Mouse (Mus musculus): ENCODE measurements around the gene Calr. TPM values are rescaled to one million over a fixed set of nuclear protein-coding genes. Genes with fewer than 3 reads are reported as not detected.

Gene Calr
- polyA plus RNA-seq, 1 experiment from 2014 or later: 747 TPM

DNA sequence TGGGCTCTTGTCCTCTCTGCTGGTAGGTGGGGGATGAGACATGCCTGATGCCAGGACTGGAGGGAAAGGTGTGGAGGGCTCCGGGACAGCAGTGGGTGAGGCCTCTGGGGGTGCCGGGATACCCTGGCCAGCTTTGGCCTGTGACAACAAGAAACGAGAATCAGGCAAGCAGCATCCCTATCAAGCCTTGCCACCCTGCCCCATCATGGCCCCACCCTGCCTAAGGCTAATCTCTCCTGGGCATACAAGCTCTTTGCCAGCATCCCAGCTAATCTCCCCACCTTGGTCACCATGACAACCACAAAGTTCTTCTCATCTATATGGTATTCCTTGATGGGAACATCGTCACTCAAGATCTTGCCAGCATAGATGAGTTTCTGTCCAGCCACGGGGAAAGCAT is 8.2 kb downstream of the Calr start:
- Histone ChIP-seq H3K27me3 (ENCODE audit: control insufficient read depth, insufficient read depth, low read length) (no peaks in the 10 kb centered on the region), H3K9me3 (ENCODE audit: control insufficient read depth, low read length) (no peaks in the 10 kb centered on the region), H3K27ac (ENCODE audit: low read depth, low read length) (no peak overlapping the region), H3K36me3 (ENCODE audit: control insufficient read depth, insufficient read depth, low read length) (peaks cover 43% of the 10 kb centered on the region), H3K4me2 (no peak overlapping the region), H3K9ac (ENCODE audit: low read length) (no peak overlapping the region), H3K4me1 (ENCODE audit: control insufficient read depth, insufficient read depth, low read length) (peaks cover 9% of the 10 kb centered on the region), H3K4me3 (ENCODE audit: low read depth, low read length) (no peak overlapping the region)
- 87% methylated on average over 5 of the region's 5 CpGs for WGBS
- no peak for ATAC-seq (ENCODE audit: low FRiP score)
- DNase-seq (ENCODE audit: low spot score, missing footprints): peak; percentile 53

DNA sequence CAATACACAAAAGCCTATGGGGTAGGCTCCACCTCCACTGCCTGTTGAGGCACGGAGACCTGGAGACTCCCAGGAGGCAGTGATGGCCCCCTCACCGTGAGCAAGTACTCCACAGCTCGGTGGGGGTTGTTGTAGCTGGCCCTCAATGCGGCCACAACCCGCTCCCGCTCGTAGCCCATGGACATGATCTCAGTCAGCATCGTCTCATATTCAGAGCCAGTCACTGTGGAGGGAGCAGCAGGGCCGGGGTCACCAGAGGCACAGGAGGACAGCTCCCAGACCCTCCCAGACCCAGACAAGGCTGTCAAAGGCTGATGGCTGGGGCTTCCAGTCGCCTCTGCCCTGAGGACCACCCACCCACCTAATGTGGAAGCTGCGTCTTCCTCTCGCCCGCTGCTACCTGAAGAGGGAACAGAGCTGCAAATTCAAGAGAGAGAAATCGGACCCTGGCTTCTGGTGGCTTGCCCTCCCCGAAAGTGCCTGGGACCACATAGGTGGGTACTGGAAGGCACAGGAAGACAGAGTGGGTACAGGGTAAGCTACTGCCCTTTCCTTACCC is 8.7 kb downstream of the Calr start:
- H3K4me2 ChIP-seq: no peak overlapping the region
- WGBS: 81% methylated on average over 15 of the region's 15 CpGs

DNA sequence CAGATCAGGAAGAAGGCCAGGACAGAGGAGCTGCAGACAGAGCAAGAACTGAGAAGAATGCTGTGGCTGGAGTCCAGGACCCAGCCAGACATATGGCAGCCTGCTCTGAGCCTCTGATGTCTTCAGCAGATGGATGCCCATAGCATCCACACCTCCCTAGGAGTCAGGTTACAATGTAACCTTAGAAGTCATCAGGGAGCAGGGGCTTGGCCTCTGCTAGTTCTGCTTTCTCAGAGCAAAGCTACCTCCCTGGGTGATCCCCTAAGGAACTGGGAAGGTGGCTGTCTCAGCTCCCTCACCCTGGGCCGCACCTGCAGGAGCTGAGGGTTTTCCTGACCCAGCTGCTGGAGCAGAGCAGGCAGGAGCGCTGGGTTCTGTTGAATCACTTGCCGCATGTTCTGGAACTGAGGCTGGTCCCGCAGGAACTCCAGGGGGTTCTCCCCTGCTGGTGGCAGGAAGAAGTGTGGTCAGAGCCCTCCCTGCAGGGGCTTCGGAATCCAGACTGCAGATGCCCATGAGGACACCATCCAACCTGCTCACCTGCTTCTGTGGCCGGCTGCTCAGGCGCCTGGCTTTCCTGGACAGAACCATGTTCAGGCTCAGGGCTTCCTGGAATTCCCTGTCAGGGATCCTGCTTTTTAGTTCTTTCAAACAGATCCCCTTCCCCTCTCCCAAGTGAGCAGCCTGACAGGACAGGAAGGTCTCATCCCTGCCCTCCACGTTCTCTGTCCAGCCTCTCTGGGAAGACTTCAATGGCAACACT is 9.4 kb downstream of the Calr start:
- Histone ChIP-seq H3K9ac (ENCODE audit: low read length) (no peak overlapping the region), H3K27me3 (ENCODE audit: control insufficient read depth, insufficient read depth, low read length) (no peaks in the 10 kb centered on the region), H3K4me3 (ENCODE audit: low read depth, low read length) (no peak overlapping the region), H3K4me1 (ENCODE audit: control insufficient read depth, insufficient read depth, low read length) (peaks cover 15% of the 10 kb centered on the region), H3K36me3 (ENCODE audit: control insufficient read depth, insufficient read depth, low read length) (peaks cover 33% of the 10 kb centered on the region), H3K4me2 (no peak overlapping the region), H3K27ac (ENCODE audit: low read depth, low read length) (no peak overlapping the region), H3K9me3 (ENCODE audit: control insufficient read depth, low read length) (no peaks in the 10 kb centered on the region)
- WGBS: 69% methylated on average over 8 of the region's 8 CpGs
- ATAC-seq (ENCODE audit: low FRiP score): no peak
- peak; percentile 75 for DNase-seq (ENCODE audit: low spot score, missing footprints)

More for the DNA sequence above, 8.7 kb downstream of the Calr start:
- H3K27me3 ChIP-seq (ENCODE audit: control insufficient read depth, insufficient read depth, low read length): no peaks in the 10 kb centered on the region
- DNase-seq (ENCODE audit: low spot score, missing footprints) (peak; percentile 35), ATAC-seq (ENCODE audit: low FRiP score) (no peak)
- H3K9me3 ChIP-seq (ENCODE audit: control insufficient read depth, low read length): no peaks in the 10 kb centered on the region
- no peak overlapping the region for H3K4me3 ChIP-seq (ENCODE audit: low read depth, low read length)
- no peak overlapping the region for H3K27ac ChIP-seq (ENCODE audit: low read depth, low read length)
- peaks cover 14% of the 10 kb centered on the region for H3K4me1 ChIP-seq (ENCODE audit: control insufficient read depth, insufficient read depth, low read length)
- peaks cover 40% of the 10 kb centered on the region for H3K36me3 ChIP-seq (ENCODE audit: control insufficient read depth, insufficient read depth, low read length)
- no peak overlapping the region for H3K9ac ChIP-seq (ENCODE audit: low read length)

DNA sequence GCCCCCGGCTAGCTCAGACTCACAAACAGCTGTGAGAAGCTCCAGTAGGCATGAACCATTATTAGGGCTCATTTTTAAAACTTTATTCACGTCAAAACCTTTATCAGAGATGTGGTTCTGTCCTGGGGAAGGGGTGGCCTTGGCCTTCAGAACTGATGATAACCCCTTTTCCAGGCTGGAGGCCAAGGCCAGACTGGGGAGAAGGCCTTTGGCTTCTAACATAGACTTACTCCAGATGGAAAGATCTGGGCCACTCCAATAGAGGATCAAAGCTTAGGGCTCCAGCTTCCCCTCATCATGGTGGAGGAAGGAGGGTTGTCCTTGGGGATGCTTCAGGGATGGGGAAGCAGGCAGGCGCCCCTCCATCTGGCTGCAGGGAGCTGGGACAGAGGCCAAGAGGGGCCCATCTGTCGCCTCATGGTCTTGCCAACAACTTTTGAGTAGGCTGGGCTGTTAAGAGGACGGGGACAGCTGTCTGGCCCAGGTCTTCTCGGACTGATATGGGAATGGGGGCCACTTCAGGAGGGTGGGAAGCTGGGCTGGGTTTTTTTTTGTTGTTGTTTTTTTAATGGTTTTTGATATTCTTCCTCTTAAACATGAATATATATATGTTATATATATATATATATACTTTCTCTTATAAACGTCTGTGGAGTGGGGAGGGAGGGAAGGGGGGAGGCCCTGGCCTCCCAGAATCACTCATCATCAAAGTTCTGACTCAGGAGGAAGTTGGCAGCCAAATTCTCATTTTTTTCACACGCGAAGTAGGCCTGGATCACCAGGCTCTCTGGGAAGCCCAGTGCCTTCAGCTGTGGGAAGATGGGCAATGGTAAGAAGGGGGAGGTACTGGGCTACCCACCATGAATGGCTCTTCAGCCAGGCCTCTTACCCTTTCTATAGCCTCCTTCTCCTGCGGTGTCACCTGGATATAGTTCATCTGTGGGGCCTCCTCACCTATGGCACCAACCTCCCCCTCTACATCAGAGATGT is 11.6 kb downstream of the Calr start:
- Histone ChIP-seq H3K27me3 (ENCODE audit: control insufficient read depth, insufficient read depth, low read length) (no peaks in the 10 kb centered on the region), H3K9ac (ENCODE audit: low read length) (no peak overlapping the region), H3K9me3 (ENCODE audit: control insufficient read depth, low read length) (no peaks in the 10 kb centered on the region), H3K27ac (ENCODE audit: low read depth, low read length) (no peak overlapping the region), H3K4me3 (ENCODE audit: low read depth, low read length) (no peak overlapping the region), H3K4me1 (ENCODE audit: control insufficient read depth, insufficient read depth, low read length) (peaks cover 15% of the 10 kb centered on the region), H3K4me2 (no peak overlapping the region), H3K36me3 (ENCODE audit: control insufficient read depth, insufficient read depth, low read length) (peaks cover 28% of the 10 kb centered on the region)
- ATAC-seq (ENCODE audit: low FRiP score): no peak
- 92% methylated on average over 10 of the region's 10 CpGs for WGBS
- DNase-seq (ENCODE audit: low spot score, missing footprints): peak; percentile 69

DNA sequence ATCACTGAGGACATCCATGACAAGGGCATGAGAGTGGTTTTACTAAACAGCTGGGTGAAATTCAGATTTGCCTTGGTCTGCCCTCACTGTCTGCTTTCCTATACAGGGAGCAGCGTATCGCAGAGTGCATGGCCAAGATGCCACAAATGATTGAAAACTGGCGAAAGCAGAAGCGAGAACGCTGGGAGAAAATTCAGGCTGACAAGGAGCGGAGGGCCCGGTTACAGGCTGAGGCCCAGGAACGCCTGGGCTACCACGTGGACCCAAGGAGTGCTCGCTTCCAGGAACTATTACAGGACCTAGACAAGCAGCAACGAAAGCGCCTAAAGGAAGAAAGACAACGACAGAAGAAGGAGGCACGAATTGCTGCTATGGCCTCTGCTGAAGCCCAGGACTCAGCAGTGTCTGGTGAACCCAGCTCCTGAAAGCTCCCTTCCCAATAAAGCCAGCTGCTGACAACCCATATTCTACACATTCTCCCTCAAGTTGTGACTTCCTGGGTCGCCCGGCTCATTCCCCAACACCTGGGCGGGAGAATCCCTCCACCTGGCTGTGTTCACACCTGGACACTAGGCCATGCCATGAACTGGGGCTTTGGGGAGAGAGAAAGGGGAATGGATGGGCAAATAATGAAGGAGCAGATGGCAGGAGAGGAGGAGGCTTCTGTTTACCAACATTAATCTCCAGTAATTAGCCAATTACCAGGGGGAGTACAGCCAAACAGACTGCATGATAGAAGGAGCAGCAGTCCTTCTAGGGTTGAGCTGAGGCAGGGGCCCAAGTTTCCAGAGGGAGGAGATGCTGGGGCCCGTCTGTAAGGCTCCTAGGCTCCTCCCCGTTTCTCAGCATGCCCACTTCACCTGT is 12.5 kb downstream of the Calr start:
- no peaks in the 10 kb centered on the region for H3K9me3 ChIP-seq (ENCODE audit: control insufficient read depth, low read length)
- H3K4me3 ChIP-seq (ENCODE audit: low read depth, low read length): no peak overlapping the region
- no peak overlapping the region for H3K9ac ChIP-seq (ENCODE audit: low read length)
- H3K27ac ChIP-seq (ENCODE audit: low read depth, low read length): no peak overlapping the region
- no peak overlapping the region for H3K4me2 ChIP-seq
- H3K4me1 ChIP-seq (ENCODE audit: control insufficient read depth, insufficient read depth, low read length): peaks cover 8% of the 10 kb centered on the region; the same call in 1 of the 2 replicates
- H3K36me3 ChIP-seq (ENCODE audit: control insufficient read depth, insufficient read depth, low read length): peaks cover 28% of the 10 kb centered on the region
- 89% methylated on average over 19 of the region's 19 CpGs for WGBS
- peak; percentile 69 for DNase-seq (ENCODE audit: low spot score, missing footprints)
- ATAC-seq (ENCODE audit: low FRiP score): no peak
- H3K27me3 ChIP-seq (ENCODE audit: control insufficient read depth, insufficient read depth, low read length): no peaks in the 10 kb centered on the region

DNA sequence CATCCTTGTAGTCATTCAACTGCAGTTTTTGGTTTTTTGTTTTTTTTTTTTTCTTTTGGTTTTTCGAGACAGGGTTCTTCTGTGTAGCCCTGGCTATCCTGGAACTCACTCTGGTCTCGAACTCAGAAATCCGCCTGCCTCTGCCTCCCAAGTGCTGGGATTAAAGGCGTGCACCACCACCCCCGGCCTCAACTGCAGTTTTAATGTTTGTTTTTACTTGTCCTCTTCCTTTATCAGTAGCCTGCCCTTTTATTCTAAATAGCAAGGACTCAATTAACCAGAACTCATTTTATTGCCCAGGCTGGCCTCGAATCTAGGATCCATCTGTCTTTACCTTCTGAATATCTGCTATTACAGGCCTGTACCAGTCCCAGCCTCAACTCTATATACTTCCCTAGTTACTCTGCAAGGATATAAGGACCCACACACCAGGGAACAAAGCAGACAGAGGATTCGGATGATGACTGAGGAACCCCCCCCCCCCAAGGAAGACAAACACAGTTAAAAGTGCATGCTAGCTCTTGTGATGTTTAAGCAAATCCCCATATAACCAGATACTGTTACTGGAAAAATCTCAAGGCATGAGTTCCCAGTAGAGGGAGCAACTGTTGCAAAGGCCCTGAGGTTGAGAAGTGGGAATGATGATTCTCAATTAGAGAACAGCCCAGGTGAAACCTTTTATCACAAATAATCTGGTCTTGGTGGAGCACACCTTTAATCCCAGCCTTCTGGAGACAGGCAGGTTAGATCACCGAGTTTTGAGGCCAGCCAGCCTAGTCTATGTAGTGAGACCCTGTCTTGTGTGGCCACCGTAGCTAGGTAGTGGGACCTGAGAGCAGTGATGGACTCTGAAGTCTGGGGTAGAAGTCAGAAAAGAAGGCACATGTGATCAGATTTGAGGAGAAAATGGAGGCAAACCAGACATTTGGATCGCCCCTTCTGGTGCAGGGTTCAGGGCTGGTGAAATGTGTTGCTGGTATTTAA is 13.7 kb downstream of the Calr start:
- H3K4me2 ChIP-seq: peak overlapping the region; percentile 64
- ATAC-seq (ENCODE audit: low FRiP score): no peak
- peak overlapping the region; percentile 76 for H3K4me3 ChIP-seq (ENCODE audit: low read depth, low read length)
- H3K4me1 ChIP-seq (ENCODE audit: control insufficient read depth, insufficient read depth, low read length): peaks cover 6% of the 10 kb centered on the region; the same call in 1 of the 2 replicates
- H3K27me3 ChIP-seq (ENCODE audit: control insufficient read depth, insufficient read depth, low read length): no peaks in the 10 kb centered on the region
- no peak overlapping the region for H3K27ac ChIP-seq (ENCODE audit: low read depth, low read length)
- peaks cover 24% of the 10 kb centered on the region for H3K36me3 ChIP-seq (ENCODE audit: control insufficient read depth, insufficient read depth, low read length)
- DNase-seq (ENCODE audit: low spot score, missing footprints): no peak
- H3K9ac ChIP-seq (ENCODE audit: low read length): peak overlapping the region; percentile 97
- H3K9me3 ChIP-seq (ENCODE audit: control insufficient read depth, low read length): no peaks in the 10 kb centered on the region
- 78% methylated on average over 10 of the region's 10 CpGs for WGBS

DNA sequence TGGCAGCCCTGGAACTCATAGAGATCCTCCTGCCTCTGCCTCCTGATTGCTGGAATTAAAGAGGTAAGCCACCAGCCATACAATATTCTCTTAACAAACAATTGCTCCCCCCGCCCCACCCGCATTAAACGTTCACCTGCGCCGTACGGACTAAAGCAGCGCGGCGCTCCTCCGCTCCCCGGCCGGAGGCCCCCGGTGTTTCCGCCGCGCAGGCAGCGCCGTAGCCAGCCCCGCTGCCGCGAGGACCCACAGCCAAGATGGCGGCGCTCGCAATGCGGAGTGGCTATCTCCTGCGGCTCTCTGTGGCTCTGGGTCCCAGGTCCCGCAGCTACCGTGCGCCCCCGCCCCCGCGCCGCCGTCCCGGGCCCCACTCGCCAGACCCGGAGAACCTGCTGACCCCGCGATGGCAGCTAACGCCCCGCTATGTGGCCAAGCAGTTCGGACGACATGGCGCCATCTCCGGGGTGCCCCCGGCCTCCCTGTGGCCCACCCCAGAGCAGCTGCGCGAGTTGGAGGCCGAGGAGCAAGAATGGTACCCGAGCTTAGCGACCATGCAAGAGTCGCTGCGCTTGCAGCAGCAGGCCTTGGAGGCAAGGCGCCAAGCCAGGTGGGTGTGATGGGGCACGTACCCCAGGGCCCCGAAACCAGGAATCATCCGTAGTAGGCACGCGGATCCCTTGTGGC is 14.6 kb downstream of the Calr start:
- H3K27me3 ChIP-seq (ENCODE audit: control insufficient read depth, insufficient read depth, low read length): no peaks in the 10 kb centered on the region
- ATAC-seq (ENCODE audit: low FRiP score) (peak; percentile 86), DNase-seq (ENCODE audit: low spot score, missing footprints) (peak; percentile 99)
- H3K9me3 ChIP-seq (ENCODE audit: control insufficient read depth, low read length): no peaks in the 10 kb centered on the region
- WGBS: under 1% methylated on average over 59 of the region's 59 CpGs
- H3K4me1 ChIP-seq (ENCODE audit: control insufficient read depth, insufficient read depth, low read length): peaks cover 6% of the 10 kb centered on the region; the same call in 1 of the 2 replicates
- peak overlapping the region; percentile 76 for H3K4me3 ChIP-seq (ENCODE audit: low read depth, low read length)
- H3K9ac ChIP-seq (ENCODE audit: low read length): peak overlapping the region; percentile 97
- H3K36me3 ChIP-seq (ENCODE audit: control insufficient read depth, insufficient read depth, low read length): peaks cover 16% of the 10 kb centered on the region
- peak overlapping the region; percentile 74 for H3K27ac ChIP-seq (ENCODE audit: low read depth, low read length)
- peak overlapping the region; percentile 64 for H3K4me2 ChIP-seq
